Mouse (Mus musculus) adrenal gland, adult (tissue): ENCODE measurements around the gene Npc2.

Experiments
- DNase-seq, 2 experiments: peaks; one replicate each; pipeline ENCODE4 v3.0.0; 2022 to 2023; ENCODE audit warnings: low spot score in 1 of 2; ENCODE audit not compliant: inconsistent age in 2 of 2

Gene Npc2

DNA sequence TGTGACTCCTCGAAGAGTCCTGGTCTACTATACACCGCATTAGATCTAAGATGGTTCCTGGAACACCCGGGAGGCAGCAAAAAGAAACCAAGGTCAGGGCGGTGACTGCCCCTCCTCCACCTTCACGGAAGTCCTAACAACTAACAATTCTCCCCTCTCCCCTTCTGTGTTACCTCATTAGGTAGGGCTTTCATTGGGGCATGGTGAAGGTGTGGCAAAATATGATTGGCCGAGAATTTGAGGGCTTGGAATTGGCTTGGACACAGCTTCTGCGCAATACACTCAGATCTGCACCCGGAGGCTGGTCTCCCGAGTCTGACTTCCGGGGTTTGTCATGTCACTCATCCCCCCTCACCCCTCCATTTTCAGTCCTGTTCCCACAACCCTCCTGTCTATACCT is 44.5 kb downstream of the Npc2 start:
- no peak for DNase-seq

- no peak for DNase-seq
Measured at GRCm38 (mm10) chr12:84727434-84727833, 45.5 kb downstream of the Npc2 start.

DNA sequence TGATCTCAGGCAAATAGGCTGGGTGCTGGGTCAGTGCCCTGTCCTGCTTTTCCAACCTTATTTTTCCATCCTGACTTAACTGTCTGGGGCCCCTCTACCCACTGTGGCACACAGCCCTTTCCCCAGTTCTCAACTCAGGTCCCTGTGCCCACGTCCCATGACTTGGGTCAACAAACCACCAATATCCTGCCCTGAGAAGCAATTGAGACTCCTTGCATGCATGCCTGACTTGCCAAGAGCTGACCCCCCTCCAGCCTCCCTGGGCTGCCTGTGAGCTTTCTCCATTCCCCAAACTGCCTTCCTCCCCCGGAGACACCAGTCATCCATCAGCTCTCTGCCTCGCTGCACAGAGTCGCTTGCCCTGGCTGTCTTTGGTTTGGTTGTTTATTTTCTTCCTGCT is 46.0 kb downstream of the Npc2 start:
- DNase-seq, result no peak

DNA sequence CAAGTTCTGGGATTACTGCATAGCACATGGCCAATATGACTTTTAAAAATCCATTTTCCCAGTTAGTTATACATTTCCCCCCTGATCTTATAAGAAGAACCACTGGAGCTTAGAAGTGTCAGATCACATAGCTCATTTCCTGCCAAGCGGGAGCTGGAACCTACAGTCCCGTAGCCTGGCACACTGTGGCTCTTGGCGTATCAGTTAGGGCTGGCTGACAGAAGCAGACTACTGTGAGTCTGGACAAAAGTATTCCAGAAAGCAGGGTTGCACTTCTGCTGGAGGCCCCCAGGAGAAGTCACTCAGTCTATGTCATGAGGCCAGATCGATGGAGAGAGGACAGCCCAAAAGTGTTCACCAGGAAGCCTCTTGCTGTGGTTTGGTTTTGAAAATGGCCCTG is 46.6 kb downstream of the Npc2 start:
- no peak for DNase-seq

GRCm38 (mm10) chr12:84718462-84719244 is 54.3 kb downstream of the Npc2 start:
- no peak for DNase-seq

- DNase-seq, result no peak
Measured at GRCm38 (mm10) chr12:84714578-84714977, 58.4 kb downstream of the Npc2 start.

DNA sequence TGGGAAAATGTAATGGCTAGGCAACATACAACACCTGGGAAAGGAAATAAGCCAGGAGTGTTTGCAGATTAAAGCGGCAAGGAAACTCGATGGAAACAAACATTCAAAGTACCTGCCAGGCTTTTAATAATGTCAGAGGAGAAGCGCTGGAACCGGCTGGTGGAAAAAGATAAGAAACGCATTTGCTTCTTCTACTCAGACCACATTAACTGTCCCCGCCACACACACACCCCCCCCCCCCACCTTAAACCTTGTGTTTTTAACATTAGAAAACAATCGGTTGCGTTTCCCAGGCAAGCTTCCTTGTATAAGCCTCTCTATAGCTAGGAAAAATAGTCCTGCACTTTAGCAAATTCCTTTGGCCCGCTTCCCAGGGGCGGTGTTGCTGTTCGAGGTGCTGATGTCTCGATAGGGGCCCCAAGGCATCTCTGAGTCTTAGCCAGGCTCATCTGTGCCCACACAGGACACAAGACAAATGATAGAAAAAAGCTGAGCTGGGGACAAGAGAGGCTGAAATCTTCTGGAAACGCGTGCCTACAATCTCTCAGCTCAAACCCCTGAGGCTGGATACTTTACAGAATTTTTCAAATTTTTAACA is 63.0 kb downstream of the Npc2 start:
- DNase-seq, result peak; percentile 10 to 58

DNA sequence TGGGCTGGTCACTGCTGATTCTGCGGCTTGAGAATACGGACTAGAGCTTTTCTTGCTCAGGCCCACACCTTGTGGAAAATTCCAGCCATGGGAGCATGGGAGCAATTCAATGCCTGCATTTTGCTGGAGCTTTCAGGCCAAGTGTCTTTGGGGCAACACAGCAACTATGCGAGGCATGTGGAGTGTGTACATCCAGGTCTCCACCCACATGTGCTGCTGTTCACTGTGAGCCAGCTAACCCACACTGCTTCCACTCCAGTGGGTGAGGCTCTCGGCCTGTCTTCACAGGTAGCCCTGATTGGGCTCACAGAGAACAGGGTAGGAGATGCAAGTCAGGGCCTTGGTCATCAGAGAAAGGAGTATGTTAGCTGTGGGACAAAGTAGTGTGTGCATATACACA is 65.1 kb downstream of the Npc2 start:
- DNase-seq, result no peak

- DNase-seq, result no peak
Measured at GRCm38 (mm10) chr12:84706886-84707285, 66.1 kb downstream of the Npc2 start.
